Mouse (Mus musculus) skeletal muscle tissue, adult 2 months (tissue): Measurements from ENCODE around the gene Rps4x.
"Not testable (repeated sequence)": the region's sequence is repeated elsewhere in the genome, so short reads cannot be mapped to it uniquely, and the experiment has no call there.

Experiments used
- DNase-seq: peaks from one replicate; pipeline ENCODE4 v3.0.0-alpha.2; 2012; ENCODE audit warnings: low read depth, low spot score

Gene Rps4x

GRCm38 (mm10) chrX:102188712-102189497, at the start of gene Rps4x:
Gene Rps4x, minus strand, starts transcription at chrX:102189394.
- DNase-seq: peak; percentile 64

- peak; percentile 2 for DNase-seq
Measured at GRCm38 (mm10) chrX:102219126-102219525, 29.9 kb upstream of the Rps4x start.

DNA sequence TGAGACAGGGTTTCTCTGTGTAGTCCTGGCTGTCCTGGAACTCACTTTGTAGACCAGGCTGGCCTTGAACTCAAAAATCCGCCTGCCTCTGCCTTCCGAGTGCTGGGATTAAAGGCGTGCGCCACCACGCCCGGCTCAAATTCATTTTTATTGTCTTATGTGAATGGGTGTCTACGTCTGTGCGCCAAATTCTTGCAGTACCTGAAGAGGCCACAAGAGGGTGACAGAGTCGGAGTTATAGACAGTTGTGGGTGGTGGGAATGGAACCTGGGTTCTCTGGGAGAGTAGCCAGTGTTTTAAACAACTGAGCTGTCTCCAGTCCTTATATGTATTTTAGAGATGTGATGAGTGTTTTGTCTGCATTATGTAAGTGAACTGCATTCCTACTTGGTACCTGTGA, 26.2 kb upstream of the Rps4x start:
- not testable (repeated sequence) for DNase-seq

DNA sequence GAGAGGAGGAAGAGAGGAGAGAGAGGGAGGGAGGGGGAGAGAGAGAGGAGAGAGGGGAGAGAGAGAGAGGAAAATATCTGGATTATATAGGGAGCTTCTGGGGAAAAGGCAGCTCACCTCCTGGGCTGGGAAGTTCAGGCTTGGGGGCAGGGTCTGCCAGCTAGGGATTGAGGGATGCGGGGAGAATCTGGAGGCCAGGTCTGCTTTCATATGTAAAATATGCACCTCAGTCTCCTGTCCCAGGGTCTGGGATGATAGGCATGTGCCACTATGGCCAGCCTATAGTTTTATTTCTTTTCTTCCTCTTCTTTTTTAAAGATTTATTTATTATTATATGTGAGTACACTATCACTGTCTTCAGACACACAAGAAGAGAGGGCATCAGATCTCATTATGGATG, 1.6 kb upstream of the Rps4x start:
- DNase-seq: no peak

GRCm38 (mm10) chrX:102189581-102189980, 387 bp upstream of the Rps4x start:
- DNase-seq: no peak

DNA sequence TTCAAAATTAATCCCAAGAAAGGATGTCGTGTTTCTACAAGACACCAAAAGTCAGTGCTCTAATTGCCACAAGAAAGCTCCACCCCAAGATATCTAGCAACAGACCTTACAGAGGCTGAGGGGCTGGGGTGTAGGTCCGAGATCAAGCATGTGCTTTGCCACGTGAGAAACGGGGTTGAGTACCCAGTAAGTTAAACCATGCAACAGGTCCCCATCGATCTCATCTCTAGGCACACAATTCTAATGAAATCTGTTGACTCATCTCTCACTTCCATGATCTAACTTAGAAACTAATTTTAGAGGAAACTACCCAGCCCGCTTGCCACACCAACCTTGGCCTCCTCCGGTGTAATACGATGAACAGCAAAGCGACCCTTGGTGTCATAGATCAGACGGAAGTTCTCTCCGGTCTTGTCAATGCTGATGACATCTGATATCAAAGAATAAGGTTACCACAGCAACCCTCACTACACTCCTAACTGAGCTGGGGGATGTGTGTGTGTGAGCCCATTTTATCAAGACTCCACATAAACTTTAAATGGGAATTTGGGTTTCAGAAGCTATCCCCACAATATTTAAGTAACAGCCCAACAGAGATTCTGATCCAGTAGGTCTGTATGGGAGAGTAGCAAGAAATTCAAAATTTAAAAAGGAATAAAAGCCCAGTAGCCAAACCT, 2.0 kb downstream of the Rps4x start:
- DNase-seq: no peak

DNA sequence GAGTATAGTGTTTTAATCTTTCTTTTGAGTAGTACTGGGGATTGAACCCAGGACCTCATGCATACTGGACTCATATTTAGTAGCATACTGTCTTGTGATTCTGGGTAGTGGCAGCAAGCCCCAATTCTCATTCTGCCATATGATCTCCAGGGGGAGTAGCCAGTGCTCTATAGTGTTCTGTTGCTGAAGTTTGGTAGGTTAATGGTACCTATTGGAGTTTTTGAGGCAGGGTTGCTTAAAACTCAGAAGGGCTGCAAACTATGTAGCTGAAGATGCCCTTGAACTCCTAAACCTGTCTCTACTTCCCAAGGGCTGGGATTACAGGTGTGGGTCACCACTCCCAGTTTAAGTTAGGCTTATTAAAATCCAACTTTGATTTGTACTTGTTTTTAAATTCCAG, 6.6 kb downstream of the Rps4x start:
- no peak for DNase-seq

DNA sequence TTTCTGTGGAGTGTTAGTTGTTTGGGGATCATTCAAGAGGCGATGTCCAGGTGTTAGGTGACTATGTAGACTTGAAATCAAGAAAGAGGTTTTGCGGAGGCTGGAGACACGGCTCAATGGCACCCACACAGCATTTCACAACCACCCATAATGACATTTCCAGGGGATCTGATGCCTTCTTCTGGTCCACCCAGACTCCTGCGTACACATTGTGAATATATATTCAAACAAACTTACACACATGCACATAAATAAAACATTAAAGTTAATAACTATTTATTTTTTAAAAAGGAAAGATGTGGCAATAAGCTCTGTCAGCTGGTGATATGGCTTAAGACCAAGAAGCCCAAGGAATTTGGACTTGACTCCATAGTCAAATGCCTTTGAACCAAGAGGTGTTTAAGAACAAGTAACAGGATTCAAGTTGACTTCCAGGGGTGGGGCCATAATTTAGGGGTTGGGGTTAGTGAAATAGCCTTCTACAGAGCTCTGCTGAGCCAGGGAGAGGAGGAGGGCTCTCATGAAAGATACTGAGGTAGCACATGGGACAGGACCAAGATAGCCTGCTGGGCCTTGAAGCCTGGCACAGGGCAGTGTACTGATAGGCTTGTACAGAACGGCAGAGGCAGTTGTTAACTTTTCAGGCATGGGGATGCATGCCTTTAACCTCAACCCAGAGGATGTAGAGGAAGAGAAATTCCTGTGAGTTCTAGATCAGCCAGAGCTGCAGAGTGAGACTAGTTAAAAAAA, 13.5 kb downstream of the Rps4x start:
- no peak for DNase-seq

DNA sequence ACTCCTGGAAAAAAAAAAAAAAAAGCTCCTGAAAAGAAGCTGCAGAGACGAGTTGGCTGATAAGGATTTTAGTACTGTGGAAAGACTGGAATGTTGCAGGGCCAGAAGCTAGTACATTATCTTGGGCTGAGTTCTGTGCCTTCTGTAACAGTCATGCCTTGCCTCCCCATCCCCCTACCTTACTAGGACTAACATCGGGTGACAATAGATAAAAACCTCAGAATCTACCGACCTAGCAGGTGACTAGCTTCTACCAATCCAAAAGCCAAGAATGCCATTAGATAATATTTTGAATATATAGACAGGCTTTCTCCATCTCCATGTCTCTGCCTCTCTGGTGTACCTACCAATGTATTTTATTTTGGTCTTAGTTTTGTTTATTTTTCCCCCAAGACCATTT, 18.3 kb downstream of the Rps4x start:
- no peak for DNase-seq

DNA sequence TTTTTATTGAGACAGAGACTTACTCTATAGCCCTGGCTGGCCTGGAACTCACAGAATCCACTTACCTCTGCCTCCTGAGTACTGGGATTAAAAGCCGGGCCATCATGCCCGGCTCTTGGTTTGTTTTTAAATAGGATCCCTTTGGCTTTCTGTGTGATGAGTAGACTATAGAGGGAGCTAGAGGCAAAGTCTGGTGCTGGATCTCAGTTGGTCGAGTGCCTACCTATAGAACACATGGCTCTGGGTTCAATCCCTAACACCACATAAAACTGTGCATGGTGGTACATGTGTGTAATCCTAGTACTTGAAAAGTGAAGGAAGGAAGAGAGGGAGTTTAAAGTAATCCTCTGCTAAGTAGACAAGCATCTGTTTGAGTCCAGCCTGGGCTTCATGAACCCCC, 19.1 kb downstream of the Rps4x start:
- DNase-seq: no peak

DNA sequence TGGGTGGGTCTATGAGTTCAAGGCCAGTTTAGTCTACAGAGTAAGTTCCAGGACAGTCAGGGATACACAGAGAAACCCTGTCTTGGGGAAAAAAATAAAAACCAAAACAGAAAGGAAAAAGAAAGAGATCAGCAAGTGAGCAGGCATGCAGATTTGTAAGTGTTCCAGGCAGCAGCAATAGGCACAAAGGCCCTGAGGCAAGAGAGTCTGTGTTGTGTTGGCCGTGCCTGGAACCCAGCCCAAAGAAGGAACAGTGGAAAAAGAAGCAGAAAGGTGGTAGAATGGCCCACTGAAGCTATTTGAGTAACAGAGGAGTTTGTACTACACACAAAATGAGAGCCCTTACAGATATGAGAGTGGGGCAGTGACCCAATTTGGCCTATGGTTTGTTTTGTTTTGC, 19.5 kb downstream of the Rps4x start:
- DNase-seq: no peak

- DNase-seq: no peak
Measured at GRCm38 (mm10) chrX:102166986-102167385, 22.2 kb downstream of the Rps4x start.

DNA sequence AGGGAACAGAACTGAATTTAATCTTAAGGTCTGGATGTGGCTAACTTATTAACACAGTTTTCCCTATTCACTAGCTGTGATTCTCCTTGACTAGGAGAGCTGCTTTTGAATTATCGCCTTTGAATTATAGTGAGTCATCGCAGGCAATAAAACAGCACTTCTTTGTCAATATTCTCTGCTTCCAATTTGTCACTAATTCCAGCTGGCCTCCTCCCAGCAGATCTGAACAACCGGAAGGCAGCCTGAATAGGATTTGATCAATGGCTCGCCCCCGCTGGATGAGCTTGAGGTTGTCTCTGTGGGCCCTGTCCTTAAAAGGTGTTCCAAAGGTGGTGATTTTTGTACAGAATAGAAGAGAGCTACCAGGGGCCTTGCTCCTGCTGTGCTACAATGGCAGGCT, 22.7 kb downstream of the Rps4x start:
- no peak for DNase-seq

DNA sequence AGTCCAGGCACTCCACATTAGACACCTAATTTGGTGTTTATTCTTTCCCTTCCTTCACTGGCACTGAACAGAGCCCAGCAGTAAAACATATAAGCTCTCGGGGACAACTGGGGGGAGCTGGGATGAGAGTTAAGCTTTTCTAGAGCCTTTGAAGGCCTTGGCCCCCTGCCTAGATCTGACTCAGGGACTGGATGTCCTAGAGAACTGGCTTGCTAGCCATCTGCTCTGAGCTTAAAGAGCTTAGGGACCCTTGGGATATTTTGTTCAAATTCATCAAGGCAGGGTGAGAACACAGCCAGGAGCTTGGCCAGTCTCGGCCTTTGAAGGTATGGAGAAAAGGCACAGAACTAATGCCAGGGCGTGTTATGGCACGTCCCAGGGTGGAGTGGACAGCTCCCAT, 25.7 kb downstream of the Rps4x start:
- peak; percentile 52 for DNase-seq

GRCm38 (mm10) chrX:102163096-102163495, 26.1 kb downstream of the Rps4x start:
- DNase-seq: no peak

- no peak for DNase-seq
Measured at GRCm38 (mm10) chrX:102160528-102160927, 28.7 kb downstream of the Rps4x start.

- no peak for DNase-seq
Measured at GRCm38 (mm10) chrX:102159778-102160177, 29.4 kb downstream of the Rps4x start.

DNA sequence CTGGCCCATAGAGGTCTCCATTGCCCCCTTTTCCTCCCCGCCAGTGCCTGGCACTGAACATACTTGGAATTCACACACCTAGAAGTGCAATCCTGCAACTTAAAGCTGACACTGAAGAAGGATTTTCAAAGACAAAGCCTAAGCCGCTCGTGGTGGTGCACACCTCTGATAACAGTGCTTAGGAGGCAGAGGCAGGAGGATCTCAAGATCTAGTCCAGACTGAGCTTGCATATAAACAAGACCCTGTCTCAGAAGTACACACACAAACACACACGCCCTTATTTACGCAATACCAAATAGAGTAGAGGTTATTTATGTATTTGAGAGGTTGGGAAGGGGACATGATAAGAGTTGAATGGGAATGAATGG, 31.8 kb downstream of the Rps4x start:
- DNase-seq: no peak

DNA sequence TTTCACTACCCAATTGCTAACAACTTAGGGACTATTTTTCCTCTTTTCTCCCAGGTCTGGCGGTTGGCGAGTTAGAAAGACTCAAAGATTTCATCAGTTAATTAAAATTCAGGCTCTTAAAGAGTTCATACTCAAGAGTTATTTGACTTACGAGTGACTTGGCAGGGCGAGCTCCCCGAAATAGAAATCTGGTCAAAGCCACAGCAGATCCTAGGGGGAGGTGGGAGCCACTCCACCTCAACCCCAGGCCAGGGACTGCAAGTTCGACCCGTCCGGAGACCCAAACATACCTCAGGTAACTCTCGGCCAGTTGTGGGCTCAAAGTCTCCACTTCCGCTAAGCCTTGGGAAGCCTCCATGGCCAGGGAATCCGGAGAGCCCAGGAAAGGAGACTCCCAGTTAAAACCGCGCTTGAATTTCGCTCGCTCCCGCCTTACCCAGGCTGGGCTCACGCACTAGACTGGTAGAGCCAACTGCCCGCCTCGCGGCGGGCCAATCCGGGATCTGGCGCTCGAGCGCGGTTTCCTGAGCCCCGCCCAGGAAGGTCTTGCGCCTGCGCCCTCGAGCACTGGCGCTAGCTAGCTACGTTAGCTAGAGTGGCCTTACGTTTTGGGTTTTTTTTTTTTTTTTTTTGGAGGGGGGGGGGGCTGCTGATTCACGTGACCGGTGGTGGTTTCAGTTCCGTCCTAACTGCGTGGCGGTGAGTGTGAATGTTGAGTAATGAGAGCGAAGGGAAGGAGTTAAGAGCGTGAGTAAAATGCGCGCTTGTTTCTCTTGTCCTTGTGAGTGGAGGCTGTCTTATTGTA, 32.4 kb downstream of the Rps4x start, which contains the start of gene Ercc6l:
Gene Ercc6l (minus strand): TSS at position 474 of the 805 bp plus-strand sequence.
- peak; percentile 93 for DNase-seq

DNA sequence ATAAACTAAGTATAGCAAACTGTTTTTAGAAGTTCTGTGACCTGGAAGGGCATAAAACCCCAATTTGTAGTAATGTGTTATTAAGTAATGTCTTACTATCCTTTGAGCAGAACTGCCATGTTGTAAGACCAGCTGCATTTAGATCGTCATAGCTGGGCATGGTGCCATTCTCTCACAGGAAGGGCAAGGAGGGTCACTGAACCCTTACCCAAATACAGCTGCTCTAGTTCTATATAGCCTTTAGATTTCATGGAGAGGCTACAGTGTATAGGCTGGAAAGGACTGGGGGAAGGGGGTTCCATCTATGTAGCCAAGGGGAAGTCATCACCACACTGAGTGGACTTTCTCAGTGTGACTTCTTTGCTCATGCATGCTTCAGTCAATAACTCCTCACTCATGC, 48.0 kb downstream of the Rps4x start:
- DNase-seq: no peak
